Mouse (Mus musculus) hindbrain, postnatal 0 days (tissue): ENCODE measurements around the gene Dlg2. TPM values are rescaled to one million over a fixed set of nuclear protein-coding genes. Genes with fewer than 3 reads are reported as not detected.

Source experiments
- ATAC-seq: fragments of 200-750 bp; cut with Nextera tagmentation; 2 replicates; pipeline ENCODE4 v1.8.0; 2017; ENCODE audit warnings: mild to moderate bottlenecking, moderate TSS enrichment, moderate library complexity
- DNase-seq: peaks from one replicate; pipeline ENCODE4 v3.0.0-alpha.2; 2015; ENCODE audit warnings: low spot score
- H3K27ac ChIP-seq: fragments of 300-500 bp; sonication (generic); 2 replicates; pipeline ENCODE4 v1.5.1; 2014; ENCODE audit warnings: mild to moderate bottlenecking
- H3K27me3 ChIP-seq: fragments of 300-500 bp; sonication (generic); 2 replicates; pipeline ENCODE4 v1.6.1; 2014; ENCODE audit warnings: low read length, mixed read lengths; ENCODE audit not compliant: insufficient read depth
- H3K36me3 ChIP-seq: fragments of 300-500 bp; sonication (generic); 2 replicates; pipeline ENCODE4 v1.6.1; 2014; ENCODE audit warnings: low read length, mixed read lengths; ENCODE audit not compliant: insufficient read depth
- H3K4me1 ChIP-seq: fragments of 300-500 bp; sonication (generic); 2 replicates; pipeline ENCODE4 v1.6.1; 2014; ENCODE audit warnings: antibody characterized with exemption, low read length, mixed read lengths; ENCODE audit not compliant: insufficient read depth
- H3K4me2 ChIP-seq: fragments of 300-500 bp; sonication (generic); 2 replicates; pipeline ENCODE4 v1.6.1; 2014; ENCODE audit warnings: low read depth, mild to moderate bottlenecking, low read length, moderate library complexity, mixed read lengths
- H3K4me3 ChIP-seq: fragments of 300-500 bp; sonication (generic); 2 replicates; pipeline ENCODE4 v1.5.1; 2014; ENCODE audit warnings: low read length
- H3K9ac ChIP-seq: fragments of 300-500 bp; sonication (generic); replicated peaks from 2 replicates; pipeline ENCODE4 v1.6.1; 2014; ENCODE audit warnings: mild to moderate bottlenecking, low read length, moderate library complexity, mixed read lengths
- H3K9me3 ChIP-seq: fragments of 300-500 bp; sonication (generic); 2 replicates; pipeline ENCODE4 v1.6.1; 2016; ENCODE audit warnings: low read length, mixed read lengths
- CTCF ChIP-seq: IDR thresholded peaks from 2 replicates; pipeline ENCODE4 v1.5.1; 2016; ENCODE audit warnings: antibody characterized with exemption, control low read depth, low read depth
- WGBS: fragments of 180-500 bp; shearing (Covaris S2); extraction: QIAGEN DNeasy Blood & Tissue Kit; methylation state at CpG from one replicate; pipeline ENCODE4 v1.1.7; 2014; 5-methylcytosine and 5-hydroxymethylcytosine counted together
- polyA plus RNA-seq: library from polyadenylated mRNA; unstranded; fragments of >200 nt; fragmentation: Nextera tagmentation; extraction: Ambion mirVana; gene quantifications from 2 replicates; pipeline ENCODE4 v1.2.1, GENCODE M21; 2015
- total RNA-seq: library from RNA; depleted of rRNA; stranded (reverse); fragments of >200 nt; gene quantifications from 2 replicates; pipeline ENCODE4 v1.2.3, GENCODE M21; 2014

The Dlg2 gene
- total and polyA plus RNA-seq, 2 experiments from 2014 or later, result 20.4 to 113 TPM

DNA sequence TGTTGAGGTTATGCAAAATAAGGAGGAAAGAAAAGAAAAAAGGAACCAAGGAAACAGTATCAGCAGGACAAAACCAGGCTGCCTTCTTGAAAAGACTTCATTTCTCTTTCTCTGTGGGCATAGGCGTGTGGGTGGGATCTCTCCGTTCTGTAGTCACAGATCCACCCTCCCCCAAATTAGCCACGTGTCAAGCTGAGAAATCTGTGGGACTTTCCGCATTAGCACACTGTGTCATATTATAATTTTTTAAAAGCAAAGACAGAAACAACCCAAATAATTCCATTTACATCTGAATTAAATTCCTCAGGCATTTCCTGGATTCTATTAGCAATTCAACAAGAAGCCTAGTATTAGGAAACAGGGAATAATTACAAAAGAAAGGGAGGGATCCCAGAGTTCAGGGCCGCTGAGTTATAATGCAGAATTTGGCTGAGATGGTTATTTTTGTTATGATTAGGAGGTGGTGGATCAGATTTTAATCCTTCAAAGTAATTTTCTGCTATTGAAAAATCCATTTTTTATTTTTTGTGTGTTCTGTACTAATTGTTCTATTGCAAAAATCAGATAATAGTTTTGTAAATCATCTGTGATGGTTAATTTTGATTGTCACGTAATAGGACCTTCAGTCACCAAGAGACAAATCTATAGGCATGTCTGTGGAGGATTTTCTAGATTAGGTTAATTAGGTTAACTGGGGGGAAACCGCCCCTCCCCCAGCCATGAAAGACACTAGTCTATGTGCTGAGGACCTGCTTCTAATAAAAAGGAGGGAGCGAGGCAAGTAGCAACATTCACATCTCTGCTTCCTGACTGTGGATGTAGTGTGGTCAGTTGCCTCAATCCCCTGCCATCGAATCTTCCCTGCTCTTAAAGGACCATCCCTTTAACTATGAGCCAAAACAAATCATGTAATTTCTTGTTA lies 63.3 kb downstream of the Dlg2 start:
- TF ChIP-seq CTCF, result no peak
- no peaks in the 10 kb centered on the region for H3K36me3 ChIP-seq
- DNase-seq, result no peak
- no peak for ATAC-seq
- no peaks in the 10 kb centered on the region for H3K27me3 ChIP-seq
- no peak overlapping the region for H3K27ac ChIP-seq
- H3K4me1 ChIP-seq, result no peaks in the 10 kb centered on the region
- no peaks in the 10 kb centered on the region for H3K9me3 ChIP-seq
- WGBS, result 52% methylated on average over 9 of the region's 9 CpGs
- no peak overlapping the region for H3K4me3 ChIP-seq
- H3K4me2 ChIP-seq, result no peak overlapping the region
- H3K9ac ChIP-seq, result no peak overlapping the region

DNA sequence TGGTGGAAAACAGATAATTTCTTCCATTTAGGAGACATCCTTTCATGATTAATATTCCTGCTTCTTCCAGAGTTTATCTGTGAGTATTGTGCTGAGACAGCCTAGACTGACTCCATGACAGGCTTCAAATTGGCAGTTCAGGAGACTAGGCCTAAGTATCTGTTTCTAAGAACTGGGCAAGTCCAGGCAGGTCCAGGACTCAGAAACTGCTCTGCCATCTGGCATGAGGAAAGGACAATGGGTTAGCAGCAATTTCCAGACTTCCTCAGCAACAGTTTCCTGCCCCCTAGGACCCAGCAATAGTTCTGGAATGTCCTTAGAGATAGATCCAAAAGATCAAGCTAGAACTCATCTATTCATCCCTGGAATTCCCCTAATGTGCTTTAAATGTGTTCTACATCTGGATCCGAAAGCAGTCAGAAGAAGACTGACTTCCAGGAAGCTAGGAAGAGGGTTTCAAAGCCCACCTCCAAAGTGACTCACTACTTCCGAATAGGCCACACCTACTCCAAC lies 64.4 kb downstream of the Dlg2 start:
- no peak overlapping the region for H3K27ac ChIP-seq
- H3K4me3 ChIP-seq, result no peak overlapping the region
- H3K36me3 ChIP-seq, result no peaks in the 10 kb centered on the region
- WGBS, result 90% methylated on average over 2 of the region's 2 CpGs
- ATAC-seq (no peak), DNase-seq (no peak)
- no peaks in the 10 kb centered on the region for H3K27me3 ChIP-seq
- no peaks in the 10 kb centered on the region for H3K9me3 ChIP-seq
- no peak overlapping the region for H3K4me2 ChIP-seq
- TF ChIP-seq CTCF, result no peak
- H3K9ac ChIP-seq, result no peak overlapping the region
- H3K4me1 ChIP-seq, result no peaks in the 10 kb centered on the region

DNA sequence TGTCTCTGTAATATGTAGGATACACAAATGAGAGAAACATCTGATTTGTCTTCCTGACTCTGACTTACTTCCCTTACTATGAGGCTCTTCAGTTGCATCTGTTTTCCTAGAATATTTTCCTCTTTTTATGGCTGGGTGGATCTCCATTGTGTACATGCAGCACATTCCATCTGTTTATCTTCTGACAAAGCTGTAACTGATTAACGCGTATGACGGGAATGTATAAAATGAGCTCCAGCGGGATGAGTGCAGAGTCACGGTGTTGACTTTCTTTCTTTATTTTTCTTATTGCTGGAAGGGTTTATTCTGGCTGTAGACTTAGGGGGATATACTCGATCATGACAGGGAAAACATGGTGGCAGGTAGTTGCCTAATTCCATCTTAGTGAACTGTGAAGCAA lies 76.9 kb downstream of the Dlg2 start:
- H3K9me3 ChIP-seq, result no peaks in the 10 kb centered on the region
- 81% methylated on average over 6 of the region's 6 CpGs for WGBS
- H3K27ac ChIP-seq, result no peak overlapping the region
- H3K4me2 ChIP-seq, result no peak overlapping the region
- ATAC-seq (no peak), DNase-seq (no peak)
- no peak overlapping the region for H3K9ac ChIP-seq
- H3K36me3 ChIP-seq, result no peaks in the 10 kb centered on the region
- H3K4me1 ChIP-seq, result no peaks in the 10 kb centered on the region
- H3K27me3 ChIP-seq, result no peaks in the 10 kb centered on the region
- no peak overlapping the region for H3K4me3 ChIP-seq
- TF ChIP-seq CTCF, result no peak

DNA sequence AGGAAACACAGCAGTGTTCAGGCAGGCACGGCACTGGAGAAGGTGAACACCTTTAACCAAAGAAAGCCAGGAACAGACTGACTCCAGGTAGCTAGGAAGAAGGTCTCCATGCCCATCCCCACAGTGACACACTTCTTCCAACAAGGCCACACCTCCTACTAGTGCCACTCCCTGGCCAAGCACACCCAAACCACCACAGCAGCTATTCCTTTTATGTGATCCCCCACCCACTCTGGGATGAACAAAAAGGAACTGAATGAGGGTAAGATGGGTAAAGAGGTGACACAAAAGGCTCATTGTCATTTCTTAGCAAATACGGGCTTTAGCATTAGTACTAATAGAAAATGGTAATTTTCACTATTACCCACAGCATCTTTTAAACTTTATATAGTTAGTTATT lies 77.9 kb downstream of the Dlg2 start:
- H3K27me3 ChIP-seq, result no peaks in the 10 kb centered on the region
- H3K9me3 ChIP-seq, result no peaks in the 10 kb centered on the region
- no peak overlapping the region for H3K4me2 ChIP-seq
- DNase-seq (no peak), ATAC-seq (no peak)
- no peaks in the 10 kb centered on the region for H3K36me3 ChIP-seq
- H3K27ac ChIP-seq, result no peak overlapping the region
- no peak overlapping the region for H3K9ac ChIP-seq
- 65% methylated on average over 2 of the region's 2 CpGs for WGBS
- H3K4me1 ChIP-seq, result no peaks in the 10 kb centered on the region
- TF ChIP-seq CTCF, result no peak
- no peak overlapping the region for H3K4me3 ChIP-seq

DNA sequence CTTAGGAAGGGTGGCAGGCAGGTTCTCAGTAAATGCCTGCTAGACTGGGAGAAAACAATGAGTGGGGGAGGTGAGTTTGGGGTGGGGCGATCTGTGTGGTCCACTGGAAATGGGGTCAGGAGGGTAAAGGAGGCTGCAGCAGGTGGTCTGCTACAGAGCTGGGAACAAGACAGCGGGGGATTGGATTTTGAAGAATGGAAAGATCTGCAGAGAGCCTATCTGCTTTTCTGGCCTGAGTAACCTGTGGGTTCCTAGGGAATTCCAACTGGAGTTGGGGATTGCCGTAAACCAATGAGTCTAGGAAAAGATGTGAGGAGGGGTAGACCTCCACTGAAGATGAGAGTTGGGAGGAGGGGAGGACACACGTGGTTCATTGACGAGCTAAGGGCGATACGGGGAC lies 92.7 kb downstream of the Dlg2 start:
- ATAC-seq, result no peak
- Histone ChIP-seq H3K4me1 (no peaks in the 10 kb centered on the region), H3K9ac (no peak overlapping the region), H3K4me3 (no peak overlapping the region), H3K4me2 (no peak overlapping the region), H3K36me3 (no peaks in the 10 kb centered on the region), H3K27me3 (no peaks in the 10 kb centered on the region), H3K27ac (no peak overlapping the region), H3K9me3 (no peaks in the 10 kb centered on the region)
- WGBS, result 14% methylated on average over 7 of the region's 7 CpGs
- DNase-seq, result no peak
- TF ChIP-seq CTCF, result no peak

DNA sequence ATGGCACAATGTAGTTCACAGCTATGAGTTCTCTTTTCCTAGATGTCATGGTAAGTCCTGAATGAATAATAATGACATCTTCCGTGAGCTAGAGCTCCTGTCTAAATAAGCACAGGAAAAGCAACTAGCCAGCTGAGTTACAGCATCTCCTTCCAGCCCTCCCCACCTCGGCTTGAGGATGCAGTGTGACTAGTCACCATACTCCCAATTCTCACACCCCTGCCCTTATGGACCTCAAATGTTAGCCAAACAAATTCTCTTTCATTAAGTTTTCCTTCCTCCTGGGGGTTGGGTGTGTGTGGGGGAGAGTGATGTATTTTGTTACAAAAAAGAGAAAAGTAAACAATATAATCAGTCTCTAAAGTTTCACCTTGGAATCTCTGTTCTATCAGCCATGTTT lies 111.3 kb downstream of the Dlg2 start:
- TF ChIP-seq CTCF, result no peak

DNA sequence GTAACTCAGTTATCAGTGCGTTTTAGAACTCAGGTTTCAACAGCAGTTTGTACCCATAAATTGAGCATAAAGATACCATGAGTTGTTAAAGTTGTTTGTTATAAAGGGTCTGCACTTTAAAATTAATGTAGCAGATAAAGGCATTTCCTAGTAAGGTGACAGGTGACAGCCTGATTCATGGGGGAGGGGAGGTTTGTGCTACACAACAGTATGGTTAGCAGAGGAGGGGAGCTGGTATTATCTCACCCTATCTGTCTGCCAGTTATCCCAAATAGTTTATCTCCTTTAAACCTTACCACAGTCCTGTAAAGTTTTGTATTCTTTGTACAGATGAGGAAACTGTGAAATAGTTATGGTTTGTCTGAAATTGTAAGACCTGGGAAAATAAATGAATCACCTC lies 111.8 kb downstream of the Dlg2 start:
- Histone ChIP-seq H3K27ac (no peak overlapping the region), H3K4me2 (no peak overlapping the region), H3K36me3 (no peaks in the 10 kb centered on the region), H3K27me3 (no peaks in the 10 kb centered on the region), H3K9me3 (no peaks in the 10 kb centered on the region), H3K4me3 (no peak overlapping the region), H3K4me1 (no peaks in the 10 kb centered on the region), H3K9ac (no peak overlapping the region)
- WGBS, result 90% methylated on average over 1 of the region's 1 CpGs
- no peak for ATAC-seq
- no peak for DNase-seq
- no peak for TF ChIP-seq CTCF

More for the DNA sequence above, 111.3 kb downstream of the Dlg2 start:
- ATAC-seq (no peak), DNase-seq (no peak)
- H3K9ac ChIP-seq, result no peak overlapping the region
- H3K27ac ChIP-seq, result no peak overlapping the region
- no peaks in the 10 kb centered on the region for H3K4me1 ChIP-seq
- H3K9me3 ChIP-seq, result no peaks in the 10 kb centered on the region
- no peaks in the 10 kb centered on the region for H3K36me3 ChIP-seq
- no peaks in the 10 kb centered on the region for H3K27me3 ChIP-seq
- no peak overlapping the region for H3K4me2 ChIP-seq
- 63% methylated on average over 2 of the region's 2 CpGs for WGBS
- H3K4me3 ChIP-seq, result no peak overlapping the region
